Mouse (Mus musculus): ENCODE data around the gene Bcl7b. TPM values are rescaled to one million over a fixed set of nuclear protein-coding genes. Genes with fewer than 3 reads are reported as not detected.
A peak's percentile ranks its signal among the peaks of the same experiment; 100 is the strongest.

Bcl7b gene
- total RNA-seq, 2 experiments from 2014 or later, result 6.0 to 12.9 TPM

DNA sequence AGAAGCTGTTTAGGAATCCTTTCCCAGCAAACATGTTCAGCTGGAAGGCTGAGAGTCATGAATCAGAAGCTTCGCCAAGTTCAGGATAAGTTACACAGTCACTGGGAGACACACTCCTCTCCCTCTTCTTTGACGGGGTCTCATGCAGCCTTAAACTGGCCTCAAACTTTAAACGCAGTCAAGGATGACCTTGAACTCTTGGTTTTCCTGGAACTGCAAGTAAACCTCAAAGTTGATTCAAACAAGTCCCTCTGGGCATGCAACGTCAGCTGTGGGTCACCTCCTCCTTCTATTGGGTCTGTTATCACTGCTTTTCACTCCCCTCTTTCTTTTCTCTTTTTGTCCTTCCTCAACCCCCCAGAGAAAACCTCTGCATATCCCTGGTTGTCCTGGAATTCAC, 1.2 kb upstream of the Bcl7b start:
- ATAC-seq (replicated peaks; ENCODE audit: low FRiP score, poor library complexity, severe bottlenecking), result no peak

DNA sequence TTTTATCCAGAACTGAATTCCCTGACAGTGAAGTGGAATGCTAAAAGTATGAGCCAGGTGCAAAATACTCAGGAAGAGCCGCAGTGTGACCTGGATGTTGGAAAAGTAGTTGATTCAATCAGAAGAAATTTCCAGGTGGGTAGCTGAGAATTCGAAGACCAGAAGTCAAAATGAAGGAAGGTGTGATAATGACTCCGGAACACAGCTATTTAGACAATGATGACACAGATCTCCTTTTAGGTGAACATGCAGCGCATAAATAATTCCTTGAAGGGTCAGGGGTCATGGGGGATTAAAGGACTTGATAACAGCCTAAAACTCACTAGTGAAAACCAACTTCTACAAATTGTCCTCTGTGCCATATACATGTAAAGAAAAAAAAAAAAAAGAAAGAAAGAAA, 614 bp upstream of the Bcl7b start:
- ATAC-seq (replicated peaks; ENCODE audit: low FRiP score, poor library complexity, severe bottlenecking), result no peak

DNA sequence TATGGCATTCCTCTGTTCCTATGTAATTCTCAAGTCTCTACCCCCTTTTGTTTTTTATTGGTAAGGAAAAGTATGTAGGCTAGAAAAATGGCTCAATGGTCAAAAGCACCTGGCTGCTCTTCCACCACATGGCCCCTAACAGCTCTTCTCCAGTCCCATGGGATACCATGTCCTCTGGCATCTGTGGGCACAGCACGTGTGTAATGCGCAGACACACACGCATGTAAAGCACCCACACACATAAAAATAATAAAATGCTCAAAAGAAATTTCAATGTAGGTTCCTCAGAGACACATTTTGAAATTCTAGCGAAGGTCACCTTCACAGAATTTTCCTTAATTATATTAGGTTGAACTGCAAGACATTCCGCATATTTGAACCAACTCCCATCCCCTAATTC, 1.4 kb downstream of the Bcl7b start:
- ATAC-seq (replicated peaks; ENCODE audit: low FRiP score, poor library complexity, severe bottlenecking), result no peak

GRCm38 (mm10) chr5:135171688-135172220, 3.7 kb downstream of the Bcl7b start:
- ATAC-seq (replicated peaks; ENCODE audit: low FRiP score, poor library complexity, severe bottlenecking), result no peak

- ATAC-seq (replicated peaks; ENCODE audit: low FRiP score, poor library complexity, severe bottlenecking), result no peak
These were observed 4.9 kb downstream of the Bcl7b start for GRCm38 (mm10) chr5:135172986-135173385.

DNA sequence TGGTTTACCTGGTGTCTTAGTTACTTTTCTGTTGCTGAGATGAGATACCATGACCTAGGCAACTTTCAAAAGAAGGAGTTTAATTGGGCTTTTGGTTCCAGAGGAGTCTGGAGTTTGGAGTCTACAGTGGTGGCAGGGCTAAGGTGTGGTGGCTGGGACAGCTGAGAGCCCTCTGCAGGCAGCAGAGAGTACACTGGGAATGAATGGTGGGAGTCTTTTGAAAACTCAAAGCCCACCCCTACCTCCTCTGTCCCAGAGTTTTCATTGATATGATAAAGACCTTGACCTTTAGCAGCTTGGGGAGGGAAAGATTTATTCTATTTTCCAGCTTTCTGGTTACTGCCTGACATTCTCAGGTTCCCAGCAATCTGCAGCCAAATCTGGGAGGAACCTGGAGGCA, 7.0 kb downstream of the Bcl7b start:
- ATAC-seq (replicated peaks; ENCODE audit: low FRiP score, poor library complexity, severe bottlenecking), result no peak

DNA sequence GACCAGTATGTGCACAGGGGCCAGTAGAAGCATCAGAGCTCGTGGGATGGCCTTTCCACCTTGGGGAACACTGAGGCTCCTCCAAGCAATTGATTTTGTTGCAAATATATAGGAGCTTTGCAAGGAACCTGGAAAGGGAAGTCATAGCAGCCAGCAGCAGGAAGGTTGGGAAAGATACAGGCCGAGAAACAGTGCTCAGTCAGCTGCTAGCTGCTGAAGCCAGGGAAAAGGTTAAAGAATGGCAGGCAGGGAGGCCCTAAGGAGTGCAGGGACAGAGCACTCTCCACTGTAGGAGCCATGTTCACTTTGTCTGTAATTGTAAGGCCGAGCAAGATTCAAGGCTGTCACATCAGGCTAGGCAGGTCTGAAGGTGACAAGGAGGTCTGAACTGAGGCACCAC, 10.4 kb downstream of the Bcl7b start:
- ATAC-seq (replicated peaks; ENCODE audit: low FRiP score, poor library complexity, severe bottlenecking), result no peak

DNA sequence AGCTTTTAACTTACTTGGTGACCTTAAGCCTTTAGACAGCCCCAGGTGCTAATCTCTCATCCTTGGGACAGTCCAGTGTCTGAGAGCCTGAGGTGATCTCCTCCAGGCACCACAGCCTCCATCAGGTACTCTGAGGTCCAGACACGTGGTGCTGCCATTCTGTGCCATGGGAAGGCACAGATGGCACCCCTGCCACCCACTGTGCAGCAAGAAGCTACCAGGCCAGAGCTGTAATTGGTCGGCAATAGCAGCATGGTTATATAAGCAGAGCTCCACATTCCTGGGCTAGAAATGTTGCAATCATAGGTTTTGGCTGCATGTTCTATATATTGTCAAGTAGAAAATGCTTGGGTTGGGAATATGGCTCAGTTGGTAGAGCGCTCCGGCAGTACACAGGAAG, 10.9 kb downstream of the Bcl7b start:
- no peak for ATAC-seq (replicated peaks; ENCODE audit: low FRiP score, poor library complexity, severe bottlenecking)

- ATAC-seq (replicated peaks; ENCODE audit: low FRiP score, poor library complexity, severe bottlenecking), result no peak
These were observed 11.5 kb downstream of the Bcl7b start for GRCm38 (mm10) chr5:135179616-135180015.

DNA sequence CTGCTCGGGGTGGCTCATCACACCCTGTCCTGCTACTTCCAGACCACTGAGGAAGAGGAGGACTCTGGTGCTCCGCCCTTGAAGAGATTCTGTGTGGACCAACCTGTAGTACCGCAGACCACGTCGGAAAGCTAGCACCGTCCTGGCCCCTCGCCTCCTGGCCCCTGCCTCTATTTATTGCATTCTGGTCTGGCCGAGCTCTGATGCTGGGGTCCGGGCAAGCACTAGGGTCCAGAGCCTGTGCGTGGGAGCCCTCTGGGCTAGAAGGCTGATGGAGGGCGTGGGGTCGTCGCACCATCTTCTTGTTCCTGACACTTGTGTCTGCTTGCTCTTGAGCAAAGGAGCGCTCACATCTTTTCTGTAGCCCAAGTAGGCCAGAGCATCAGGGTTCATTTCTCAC, 12.7 kb downstream of the Bcl7b start:
- ATAC-seq (replicated peaks; ENCODE audit: low FRiP score, poor library complexity, severe bottlenecking), result no peak

DNA sequence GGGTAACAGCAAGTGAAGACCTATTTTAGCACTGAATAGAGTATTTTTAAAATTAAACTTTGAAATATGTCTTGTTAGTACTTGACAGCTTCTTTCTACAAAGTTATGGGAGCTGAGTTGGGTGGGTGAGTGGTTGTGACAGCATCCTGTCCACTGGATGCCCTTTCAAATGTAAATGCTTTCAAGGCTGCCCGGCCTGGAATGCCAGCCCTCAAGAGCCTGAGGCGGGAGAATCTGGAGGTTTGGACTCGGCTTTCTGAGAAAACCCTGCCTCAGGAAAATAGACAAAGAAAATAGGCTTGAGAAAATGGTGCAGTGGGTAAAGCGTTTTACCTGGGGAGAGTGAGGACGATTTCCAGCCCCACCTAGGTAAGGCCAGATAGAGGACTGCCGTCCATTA, 13.7 kb downstream of the Bcl7b start:
- no peak for ATAC-seq (replicated peaks; ENCODE audit: low FRiP score, poor library complexity, severe bottlenecking)

DNA sequence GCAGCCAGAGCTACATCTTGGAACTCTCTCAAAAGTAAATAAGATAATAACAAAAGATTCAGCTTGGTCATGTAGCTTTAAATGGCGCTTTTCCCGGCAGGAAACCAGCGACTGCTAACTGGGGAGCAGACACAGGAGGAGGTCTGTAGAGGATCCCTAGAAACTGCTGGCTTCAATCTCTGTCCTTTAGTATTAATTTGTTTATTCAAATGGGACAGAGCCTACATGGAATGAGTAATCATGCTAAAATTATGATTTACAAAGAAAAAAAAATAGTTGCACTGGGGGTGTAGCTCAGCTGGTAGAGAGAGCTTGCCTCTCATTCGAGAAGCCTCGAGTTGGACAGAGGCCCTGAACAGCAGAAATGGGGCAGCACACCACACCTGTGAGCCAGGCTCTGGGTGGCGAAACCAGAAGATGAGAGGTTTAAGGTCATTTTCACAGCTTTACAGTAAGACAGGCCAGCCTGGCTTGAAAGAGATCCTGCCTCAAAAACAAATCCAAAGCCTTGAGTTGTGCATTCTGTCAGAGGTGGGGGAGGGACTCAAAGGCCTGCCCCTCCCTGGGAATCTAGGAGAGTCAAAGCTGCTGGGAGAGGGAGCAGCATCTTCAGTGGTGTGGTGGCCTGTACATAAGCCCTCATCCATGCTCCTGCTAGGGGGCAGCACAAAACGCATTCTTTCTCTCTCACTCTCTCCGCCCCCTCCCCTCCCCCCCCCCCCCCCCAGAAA, 15.2 kb downstream of the Bcl7b start:
- no peak for ATAC-seq (replicated peaks; ENCODE audit: low FRiP score, poor library complexity, severe bottlenecking)

DNA sequence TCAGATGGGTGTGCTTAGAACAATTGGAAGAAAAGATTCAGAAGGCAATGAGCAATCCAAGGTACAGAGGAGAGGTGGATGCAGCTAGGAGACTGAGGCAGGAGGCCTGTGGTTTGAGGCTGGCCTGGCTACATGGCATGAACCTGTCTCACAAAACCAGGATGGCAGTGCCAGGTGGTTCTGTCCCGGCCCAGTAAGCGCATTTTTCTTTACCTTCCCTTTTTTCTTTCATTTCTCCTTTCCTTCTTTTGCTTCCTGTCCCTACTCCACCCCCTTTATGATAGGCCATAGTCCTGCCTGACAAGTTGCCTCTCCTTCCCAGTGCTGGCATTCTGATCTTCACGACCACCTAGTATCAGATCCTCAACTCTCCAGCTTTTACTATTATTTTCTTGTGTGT, 16.9 kb downstream of the Bcl7b start:
- no peak for ATAC-seq (replicated peaks; ENCODE audit: low FRiP score, poor library complexity, severe bottlenecking)

DNA sequence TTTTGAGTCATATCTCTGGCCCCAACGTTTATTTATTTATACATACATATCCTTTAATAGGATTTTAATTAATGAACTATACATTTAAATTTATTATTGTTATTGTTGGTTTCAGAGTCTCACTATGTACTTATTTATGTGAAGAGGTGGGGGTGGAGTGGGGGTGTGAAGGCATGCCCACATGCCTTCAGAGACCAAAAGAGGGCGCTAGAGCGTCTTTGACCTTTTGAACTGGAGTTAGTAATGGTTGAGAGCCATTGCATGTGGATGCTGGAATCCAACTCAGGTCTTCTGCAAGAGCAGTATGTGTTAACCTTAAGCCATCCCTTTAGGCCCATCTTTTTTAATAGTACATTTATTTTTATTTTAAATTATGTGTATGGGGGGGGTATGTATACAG, 17.5 kb downstream of the Bcl7b start:
- no peak for ATAC-seq (replicated peaks; ENCODE audit: low FRiP score, poor library complexity, severe bottlenecking)

- no peak for ATAC-seq (replicated peaks; ENCODE audit: low FRiP score, poor library complexity, severe bottlenecking)
These were observed 18.1 kb downstream of the Bcl7b start for GRCm38 (mm10) chr5:135186231-135186620.

DNA sequence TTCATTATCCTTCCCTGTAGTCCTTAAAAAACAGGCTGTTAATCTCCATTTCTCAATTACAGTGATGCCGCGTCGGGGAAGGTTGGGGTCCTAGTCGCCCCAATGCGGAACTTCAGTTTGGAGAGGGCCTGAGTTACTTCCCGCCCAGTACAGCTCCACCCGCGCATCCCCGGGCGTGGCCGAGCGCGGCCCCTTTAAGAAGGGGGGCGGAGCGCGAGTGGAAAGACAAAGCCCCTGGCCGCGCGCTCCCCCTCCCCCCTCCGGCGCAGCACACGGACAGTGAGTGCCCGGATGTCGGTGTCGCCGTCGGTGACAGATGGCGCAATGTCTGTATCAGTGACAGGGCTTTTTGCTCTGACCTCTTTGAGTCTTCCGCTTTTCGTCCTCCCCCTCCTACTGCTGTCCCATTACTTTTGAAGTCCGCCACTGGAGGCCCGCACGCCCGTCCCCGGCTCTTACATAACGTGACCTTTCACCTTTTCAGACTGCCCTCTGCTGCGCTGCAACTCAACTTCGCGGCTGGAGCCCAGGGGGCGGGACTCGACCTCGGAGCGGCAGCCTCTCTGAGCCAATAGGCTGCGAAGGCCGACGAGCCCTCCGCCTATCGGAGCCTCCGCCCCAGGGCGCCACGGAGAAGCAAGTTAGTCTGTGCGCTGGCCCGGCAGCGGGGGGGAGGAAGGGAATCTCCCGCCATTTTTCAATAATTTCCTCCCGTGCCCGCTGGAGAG, 18.7 kb downstream of the Bcl7b start, which contains the start of gene Baz1b:
Gene Baz1b (plus strand): TSS at position 644 of the 728 bp plus-strand sequence.
- peak; percentile 95 for ATAC-seq (replicated peaks; ENCODE audit: low FRiP score, poor library complexity, severe bottlenecking)

GRCm38 (mm10) chr5:135187349-135188213, 19.5 kb downstream of the Bcl7b start:
- peak; percentile 41 for ATAC-seq (replicated peaks; ENCODE audit: low FRiP score, poor library complexity, severe bottlenecking)

GRCm38 (mm10) chr5:135188214-135188554, 20.1 kb downstream of the Bcl7b start:
- no peak for ATAC-seq (replicated peaks; ENCODE audit: low FRiP score, poor library complexity, severe bottlenecking)

- no peak for ATAC-seq (replicated peaks; ENCODE audit: low FRiP score, poor library complexity, severe bottlenecking)
These were observed 21.4 kb downstream of the Bcl7b start for GRCm38 (mm10) chr5:135189281-135190022.

GRCm38 (mm10) chr5:135191620-135192019, 23.5 kb downstream of the Bcl7b start:
- ATAC-seq (replicated peaks; ENCODE audit: low FRiP score, poor library complexity, severe bottlenecking), result 0 out of 2 replicates have a peak, but pooled peaks have one; percentile 47
